Mouse (Mus musculus) C2C12 (cell line): ENCODE data around the gene Eif3c.

Source experiments
- CTCF ChIP-seq: IDR thresholded peaks from one replicate; pipeline ENCODE4 v1.5.1; 2011; ENCODE audit not compliant: control insufficient read depth, insufficient read depth, insufficient read length
- FOSL1 ChIP-seq: IDR thresholded peaks from one replicate; pipeline ENCODE4 v1.8.0; 2011; ENCODE audit warnings: mild to moderate bottlenecking, low read length; ENCODE audit not compliant: poor library complexity, insufficient read depth, severe bottlenecking
- MAX ChIP-seq: IDR thresholded peaks from one replicate; pipeline ENCODE4 v1.6.1; 2011; ENCODE audit warnings: mild to moderate bottlenecking, control low read depth
- MYOD1 ChIP-seq: IDR thresholded peaks from one replicate; pipeline ENCODE4 v1.6.1; 2011; ENCODE audit warnings: low read depth; ENCODE audit not compliant: control insufficient read depth, insufficient read length
- MYOG ChIP-seq: IDR thresholded peaks from one replicate; pipeline ENCODE4 v1.6.1; 2011; ENCODE audit not compliant: control insufficient read depth, insufficient read length; ENCODE audit errors: extremely low read depth
- USF1 ChIP-seq: IDR thresholded peaks from one replicate; pipeline ENCODE4 v1.6.1; 2011; ENCODE audit warnings: low read depth, mild to moderate bottlenecking, control low read depth, moderate library complexity

DNA sequence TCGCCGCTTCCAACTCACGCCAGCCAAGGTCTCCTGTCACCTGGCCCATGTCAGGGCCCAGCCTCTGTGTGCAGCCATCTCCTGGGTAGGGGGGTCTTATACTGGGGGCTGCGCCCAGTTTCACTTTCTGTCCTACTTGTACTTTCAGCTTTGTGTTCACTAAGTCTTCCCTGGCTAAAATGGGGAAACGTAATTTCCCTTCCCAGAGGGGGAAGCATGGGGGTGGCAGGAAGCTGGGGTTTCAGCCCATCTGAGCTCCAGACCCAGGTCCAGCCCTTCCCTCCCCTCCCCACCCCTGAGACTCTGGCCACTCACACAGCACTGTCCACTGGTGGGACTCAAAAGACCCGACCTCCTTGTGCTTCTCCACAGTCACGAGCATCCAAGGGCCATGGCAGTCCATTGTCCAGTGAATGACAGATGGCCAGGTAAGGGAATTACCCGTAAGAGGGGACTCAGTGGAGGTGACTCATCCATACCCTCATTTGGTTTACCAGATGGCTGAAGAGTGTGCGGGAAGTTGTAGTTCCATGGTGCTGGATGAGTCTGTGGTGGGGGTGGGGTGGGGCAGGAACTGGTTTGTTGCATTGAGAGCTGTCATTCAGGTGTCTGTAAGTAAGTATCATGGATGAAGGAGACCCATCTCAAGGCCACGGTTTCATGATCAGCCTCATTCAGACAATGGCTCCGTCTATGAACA lies 28.8 kb upstream of the Eif3c start, which contains the start of gene Il27:
- TF ChIP-seq CTCF (no peak), USF1 (no peak), MYOD1 (no peak), FOSL1 (no peak), MYOG (no peak), MAX (no peak)
